Mouse (Mus musculus): Measurements from ENCODE around the gene Enpp1.

Enpp1 gene

DNA sequence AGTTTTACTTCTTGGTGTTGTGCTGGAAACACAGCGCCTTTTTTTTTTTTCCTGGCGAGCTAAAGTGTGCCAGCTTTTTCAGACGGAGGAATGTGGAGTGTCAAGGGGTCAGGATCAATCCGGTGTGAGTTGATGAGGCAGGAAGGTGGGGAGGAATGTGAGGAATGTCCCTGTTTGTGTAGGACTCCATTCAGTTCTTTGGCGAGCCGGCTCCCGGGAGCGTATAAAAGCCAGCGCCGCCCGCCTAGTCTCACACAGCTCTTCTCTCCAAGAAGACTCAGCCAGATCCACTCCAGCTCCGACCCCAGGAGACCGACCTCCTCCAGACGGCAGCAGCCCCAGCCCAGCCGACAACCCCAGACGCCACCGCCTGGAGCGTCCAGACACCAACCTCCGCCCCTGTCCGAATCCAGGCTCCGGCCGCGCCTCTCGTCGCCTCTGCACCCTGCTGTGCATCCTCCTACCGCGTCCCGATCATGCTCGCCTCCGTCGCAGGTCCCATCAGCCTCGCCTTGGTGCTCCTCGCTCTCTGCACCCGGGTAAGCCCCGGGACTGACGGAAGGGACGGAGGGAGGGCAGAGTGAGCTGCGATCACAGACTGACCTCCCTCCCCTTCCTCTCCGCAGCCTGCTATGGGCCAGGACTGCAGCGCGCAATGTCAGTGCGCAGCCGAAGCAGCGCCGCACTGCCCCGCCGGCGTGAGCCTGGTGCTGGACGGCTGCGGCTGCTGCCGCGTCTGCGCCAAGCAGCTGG is 116.5 kb downstream of the Enpp1 start, which contains the start of gene Ccn2:
Ccn2 (plus strand) TSS at position 193 of the 753 bp plus-strand sequence.
- peak; percentile 91 for DNase-seq

DNA sequence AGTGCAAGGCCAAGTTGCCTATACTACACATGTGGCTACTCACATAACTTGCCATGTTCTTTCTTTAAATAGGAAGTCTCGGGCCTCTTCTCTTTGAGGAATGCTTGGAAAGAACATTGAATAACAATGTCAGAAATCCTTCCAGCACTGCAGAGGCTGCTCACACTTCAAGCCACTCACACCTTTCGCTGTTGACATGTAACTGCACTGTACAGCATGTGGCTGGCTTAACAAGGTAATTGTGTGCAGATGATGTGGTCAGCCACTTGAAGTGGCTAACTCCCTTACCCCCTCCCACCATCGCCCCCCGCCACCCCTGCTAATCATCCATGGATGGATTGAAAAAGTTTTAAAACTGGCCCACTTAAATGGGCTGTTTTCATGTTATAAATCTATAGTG is 118.4 kb downstream of the Enpp1 start:
- DNase-seq, result peak; percentile 20

DNA sequence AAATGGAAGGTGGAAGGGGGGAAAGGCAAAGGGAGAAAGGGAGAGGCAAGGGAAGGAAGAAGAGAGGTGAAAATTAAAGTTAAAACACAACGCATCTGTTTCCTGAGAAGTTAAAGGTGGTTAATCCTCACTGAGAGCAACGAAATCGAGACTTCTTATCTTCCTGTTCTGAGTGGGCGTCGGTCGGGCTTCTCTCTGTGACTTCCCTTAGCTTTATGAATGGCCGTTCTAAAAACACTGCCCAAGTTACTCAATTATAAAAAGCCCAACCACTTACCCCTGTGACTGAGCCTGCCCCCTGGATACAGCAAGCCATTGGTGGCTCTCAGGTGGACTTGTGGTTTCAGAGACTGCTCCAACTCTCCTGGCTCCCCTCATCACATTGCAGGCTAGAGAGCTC is 119.0 kb downstream of the Enpp1 start:
- DNase-seq, result no peak

DNA sequence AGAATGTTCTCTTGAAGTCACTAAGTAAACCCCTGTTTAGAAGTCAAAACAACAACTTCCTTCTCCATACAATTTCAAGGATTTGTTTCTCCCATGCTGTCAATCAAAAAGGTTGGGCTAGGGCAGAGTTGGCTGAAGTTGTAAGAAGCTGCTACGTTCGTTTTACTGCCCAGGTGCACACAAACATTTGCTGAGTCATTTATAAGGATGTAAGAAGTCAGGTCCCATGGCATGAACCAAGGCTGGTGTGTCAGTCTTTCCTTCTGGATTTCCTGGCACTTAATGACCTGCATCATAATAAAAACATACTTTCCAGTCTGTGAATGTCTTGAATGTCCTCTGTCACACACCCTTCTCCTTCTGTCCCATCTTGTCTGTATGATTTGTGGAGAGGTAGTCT is 119.6 kb downstream of the Enpp1 start:
- no peak for DNase-seq

DNA sequence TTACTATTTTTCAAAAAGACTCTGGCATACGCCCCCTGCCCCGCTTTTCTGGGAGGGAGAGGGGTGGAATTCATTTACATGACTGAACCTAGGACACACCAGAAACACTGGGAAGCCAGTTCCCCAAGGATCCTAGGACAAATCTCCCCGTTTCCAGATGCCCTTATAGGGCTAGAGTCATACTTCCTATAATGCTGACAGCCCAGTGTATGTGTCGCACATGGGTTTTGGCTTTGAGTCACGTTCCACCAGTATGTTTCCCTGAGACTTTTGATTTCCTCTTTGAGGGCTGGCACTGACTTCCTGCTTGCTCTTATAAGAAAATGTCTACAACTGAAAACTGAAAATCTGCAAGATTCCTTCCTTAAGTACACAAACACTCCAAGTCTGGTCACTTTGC is 120.2 kb downstream of the Enpp1 start:
- DNase-seq, result peak; percentile 33

DNA sequence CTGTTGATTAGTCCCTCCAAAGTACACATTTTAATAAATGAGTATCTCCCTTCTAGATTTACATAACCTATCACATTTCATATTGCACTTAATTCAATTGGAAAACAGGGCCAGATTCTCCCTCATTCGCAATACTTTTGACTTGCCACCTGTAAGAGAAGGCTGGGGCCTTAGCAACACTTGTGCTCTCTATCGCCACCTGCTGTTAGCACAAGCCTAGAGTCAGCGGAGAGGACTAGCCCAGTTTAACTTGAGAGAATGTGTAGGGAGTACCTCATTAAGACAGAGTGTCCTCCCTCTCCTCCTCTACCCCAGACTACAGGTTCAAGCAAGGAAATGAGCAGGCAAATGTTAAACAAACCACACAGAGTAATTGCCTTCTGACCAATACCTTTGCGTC is 120.8 kb downstream of the Enpp1 start:
- DNase-seq, result peak; percentile 92

DNA sequence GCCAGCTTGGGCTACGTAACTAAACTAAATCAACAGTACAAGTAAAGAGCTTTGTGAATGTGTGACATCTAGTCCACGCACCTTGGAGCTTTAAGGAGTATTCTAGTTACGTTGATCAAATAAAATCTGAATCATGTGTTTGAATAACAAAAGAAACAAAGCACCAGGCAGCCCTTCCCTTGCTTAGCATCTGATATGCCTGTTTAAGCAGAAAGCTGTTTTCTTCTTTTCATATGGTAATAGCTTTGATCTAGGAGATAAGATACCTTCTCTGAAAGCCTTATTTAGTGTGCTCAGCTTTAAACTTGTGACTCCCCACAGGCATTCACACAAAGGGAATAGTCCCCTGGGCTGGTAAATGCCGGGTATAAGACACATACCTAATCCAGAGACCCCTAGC is 121.4 kb downstream of the Enpp1 start:
- no peak for DNase-seq

DNA sequence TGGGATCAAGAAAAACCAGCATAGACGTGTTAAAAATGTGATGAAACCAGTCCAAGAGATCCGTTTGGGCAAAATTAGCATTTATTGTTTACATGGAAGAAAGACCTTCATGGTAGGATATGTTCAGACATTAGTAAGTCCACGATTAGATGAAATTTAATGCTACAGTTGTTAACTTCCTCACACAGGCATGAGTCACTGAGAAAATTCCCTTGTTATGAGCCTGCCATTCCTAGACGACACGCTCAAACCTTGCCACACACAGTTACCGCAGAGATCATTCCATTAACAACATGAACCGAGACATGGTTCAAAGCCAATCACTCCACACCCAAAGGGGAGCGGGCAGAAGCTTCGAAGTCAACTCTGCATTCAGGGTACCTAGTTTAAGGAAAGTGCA is 122.7 kb downstream of the Enpp1 start:
- DNase-seq, result no peak

DNA sequence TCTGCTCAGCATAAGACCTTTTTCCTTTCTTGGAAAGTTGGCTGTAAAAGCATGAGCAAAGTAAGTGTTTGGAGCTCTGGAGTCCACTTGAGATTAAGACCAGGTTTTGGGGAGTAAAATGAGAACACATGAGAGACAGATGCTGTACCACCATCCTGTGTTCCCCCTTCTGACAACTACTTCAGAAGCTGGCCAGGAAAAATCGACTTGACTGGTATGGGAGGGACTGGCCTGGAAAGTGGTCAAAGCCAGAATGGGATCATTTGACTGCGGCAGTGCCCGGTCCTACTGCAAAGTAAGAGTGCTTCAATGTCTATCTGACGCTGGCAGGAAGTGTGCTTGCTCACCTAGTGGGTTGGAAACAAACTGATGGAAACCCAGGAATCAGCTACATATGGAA is 123.1 kb downstream of the Enpp1 start:
- no peak for DNase-seq

All from lung, postnatal 36 days (tissue).